Mouse (Mus musculus) CD4-positive helper T cell, adult 2 months (primary cell): ENCODE measurements around the gene St6galnac3.

Experiments used
- DNase-seq: peaks from one replicate; pipeline ENCODE4 v3.0.0-alpha.2; 2012; ENCODE audit warnings: low read depth, missing footprints, low spot score

St6galnac3 gene

GRCm38 (mm10) chr3:153516848-153517247, 208.1 kb downstream of the St6galnac3 start:
- no peak for DNase-seq

GRCm38 (mm10) chr3:153513501-153514060, 211.4 kb downstream of the St6galnac3 start:
- no peak for DNase-seq

DNA sequence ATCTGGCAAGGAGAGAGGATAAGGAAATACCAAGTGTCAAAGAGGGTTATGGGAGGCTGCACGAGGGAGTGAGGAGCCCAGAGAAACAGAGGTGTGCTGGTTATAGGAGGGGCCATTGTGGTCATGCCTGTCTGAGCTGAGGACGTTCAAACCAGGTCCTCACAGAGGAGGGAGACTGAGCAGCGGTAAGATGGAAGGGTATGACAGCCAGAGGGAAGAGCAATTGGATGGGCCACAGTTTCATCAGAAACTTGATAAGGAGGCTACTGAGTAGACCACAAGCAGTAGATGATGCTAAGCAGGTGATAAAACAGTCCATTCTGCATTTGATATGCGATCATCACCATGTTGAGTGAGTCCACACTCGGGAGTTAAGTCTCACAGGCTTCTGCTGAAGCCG, 212.4 kb downstream of the St6galnac3 start:
- DNase-seq = no peak

GRCm38 (mm10) chr3:153511151-153511580, 213.8 kb downstream of the St6galnac3 start:
- no peak for DNase-seq

DNA sequence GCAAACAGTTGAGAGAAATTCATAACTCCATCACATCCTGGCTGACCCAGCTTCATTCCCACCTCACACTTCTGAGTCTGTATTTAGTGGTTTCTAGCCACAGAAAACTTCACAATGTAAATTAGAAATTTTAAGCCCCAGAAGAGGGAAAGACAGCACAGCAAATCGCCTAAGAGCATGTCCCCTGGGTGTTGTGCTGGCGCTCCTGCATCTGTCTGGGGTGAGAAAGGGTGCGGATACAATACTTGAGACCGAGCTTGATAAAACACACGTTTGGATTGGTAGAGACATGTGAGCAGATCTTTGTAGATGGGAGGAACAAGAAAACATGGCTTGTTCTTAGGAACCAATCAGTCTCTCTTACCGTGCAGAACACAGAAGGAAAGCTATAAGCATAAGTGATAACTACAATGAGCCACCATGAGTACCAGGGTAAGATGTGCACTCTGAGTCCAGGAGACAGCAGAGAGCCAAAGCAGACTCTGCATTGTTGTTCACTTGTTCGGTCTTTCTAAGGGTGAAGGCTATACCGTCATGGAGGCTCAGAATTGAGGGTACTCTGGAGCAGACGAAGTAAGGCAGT, 214.8 kb downstream of the St6galnac3 start:
- DNase-seq = no peak

DNA sequence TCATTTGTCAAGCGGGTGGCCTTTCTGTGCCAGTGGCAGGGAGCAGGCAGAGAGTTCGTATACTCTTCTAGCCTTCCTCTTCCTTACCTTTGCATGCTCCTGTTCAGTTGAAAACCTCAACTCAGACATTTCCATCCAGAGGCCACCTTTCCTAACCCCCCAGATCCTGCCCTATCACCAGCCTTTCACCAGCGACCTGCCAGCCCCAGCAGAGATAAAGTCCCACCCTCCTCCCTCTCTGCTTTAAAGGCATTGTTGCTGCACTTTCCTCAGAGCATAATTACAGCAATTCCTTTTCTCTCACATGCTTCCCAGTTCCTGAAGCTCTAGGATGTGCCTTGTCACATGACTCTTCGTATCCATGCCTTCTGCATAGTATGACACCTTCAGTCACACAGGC, 215.3 kb downstream of the St6galnac3 start:
- DNase-seq = no peak

- no peak for DNase-seq
Observed at GRCm38 (mm10) chr3:153509029-153509428, 215.9 kb downstream of the St6galnac3 start.

DNA sequence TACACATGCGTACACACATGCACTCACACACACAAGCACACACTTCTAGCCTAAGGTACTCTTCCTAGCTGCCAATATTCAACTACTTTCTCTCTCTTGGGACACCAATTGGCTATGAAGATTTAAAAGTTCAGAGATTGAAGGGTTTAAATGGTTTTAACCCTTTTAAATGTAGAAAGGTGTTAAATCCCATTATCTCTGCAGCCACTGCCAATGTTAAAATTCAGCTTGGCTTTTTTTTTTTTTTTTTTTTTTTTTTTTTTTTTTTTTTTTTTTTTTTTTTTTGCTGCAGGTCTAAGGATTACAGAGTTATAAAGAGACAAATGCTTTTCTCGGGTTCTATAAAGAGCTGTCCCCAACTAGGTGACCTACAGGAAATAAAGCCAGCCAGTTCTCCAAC, 216.4 kb downstream of the St6galnac3 start:
- DNase-seq = no peak

- no peak for DNase-seq
Observed at GRCm38 (mm10) chr3:153507599-153507998, 217.4 kb downstream of the St6galnac3 start.

DNA sequence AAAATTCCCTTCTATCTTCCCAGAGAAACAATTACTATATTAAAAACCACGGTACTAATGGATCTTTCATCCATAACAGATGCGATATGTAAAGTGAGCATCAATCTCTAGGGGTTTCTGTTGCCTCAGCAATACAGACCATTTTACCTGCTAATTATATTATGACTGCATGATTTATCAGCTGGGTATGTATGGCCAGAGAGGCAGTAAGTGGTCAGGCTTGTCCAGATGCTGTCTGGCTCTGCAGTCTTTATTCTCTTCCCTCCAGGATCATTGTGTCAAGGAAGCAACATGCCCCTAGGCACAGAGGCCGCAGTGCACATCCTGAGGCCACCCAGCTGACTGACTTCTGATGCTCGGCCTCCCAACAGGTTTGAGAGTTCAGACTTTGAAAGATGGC, 222.5 kb downstream of the St6galnac3 start:
- DNase-seq = no peak

DNA sequence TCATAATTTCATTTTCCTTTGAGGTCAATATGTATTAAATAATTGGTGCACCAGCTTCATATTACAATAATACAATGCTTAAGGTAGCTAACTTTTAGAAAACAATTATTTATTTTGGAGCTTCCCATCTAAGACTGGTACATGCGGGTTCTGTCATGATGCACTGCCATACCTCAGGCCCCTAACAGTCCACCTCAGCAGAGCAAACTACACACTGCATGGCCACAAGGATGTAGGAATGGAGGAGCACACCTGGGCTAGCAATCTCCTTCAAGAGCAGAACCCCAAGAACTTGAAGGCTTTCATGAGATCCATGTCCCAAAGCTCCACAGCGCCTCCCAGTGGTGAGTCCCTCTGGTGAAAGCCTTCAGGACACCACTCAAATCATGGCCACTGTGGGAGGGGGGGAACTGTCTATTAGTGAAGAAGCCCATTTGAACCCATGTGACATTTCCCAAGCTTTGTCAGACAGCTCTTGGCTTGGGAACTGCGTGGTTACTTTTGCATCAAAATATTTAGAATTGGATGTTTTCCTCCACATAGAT, 223.6 kb downstream of the St6galnac3 start:
- peak; percentile 44 for DNase-seq

DNA sequence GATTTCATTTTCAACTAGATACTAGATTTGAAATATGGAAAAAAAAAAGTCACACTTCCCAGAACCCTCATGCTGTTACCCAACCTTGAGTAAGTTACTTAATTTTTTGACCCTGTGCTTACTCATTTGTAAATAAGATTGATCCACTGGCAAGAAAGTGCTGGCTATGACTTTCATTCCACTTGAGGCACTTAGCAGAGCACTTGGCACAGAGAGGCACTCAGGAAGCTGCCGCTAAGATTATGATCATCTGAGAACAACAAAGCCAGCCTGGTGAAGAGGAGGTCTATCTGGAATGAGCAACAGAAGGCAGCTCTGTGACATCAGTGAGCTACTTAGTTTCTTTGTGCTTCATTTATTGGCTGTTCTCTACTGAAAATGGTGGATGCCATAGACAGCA, 232.0 kb downstream of the St6galnac3 start:
- DNase-seq = no peak

DNA sequence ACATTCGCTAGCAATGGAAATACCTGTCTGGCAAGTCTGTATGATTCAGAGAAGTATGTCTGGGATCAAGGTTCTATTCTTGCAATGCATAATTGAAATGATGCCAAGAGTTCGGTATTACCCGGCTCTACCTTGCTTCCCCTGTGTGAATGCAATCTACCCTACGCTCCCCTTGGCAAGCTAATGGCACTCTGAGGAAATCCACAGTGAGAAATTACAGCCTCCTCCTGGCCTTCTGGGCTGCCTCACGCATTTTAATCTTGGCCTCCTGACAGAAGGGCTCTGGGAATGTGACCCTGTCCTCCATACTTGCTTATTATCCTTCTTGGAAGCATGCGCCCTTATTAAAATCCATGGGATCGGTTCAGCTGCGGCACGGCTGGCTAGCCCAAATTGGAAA, 235.3 kb downstream of the St6galnac3 start:
- no peak for DNase-seq

- DNase-seq = no peak
Observed at GRCm38 (mm10) chr3:153488931-153489330, 236.0 kb downstream of the St6galnac3 start.

DNA sequence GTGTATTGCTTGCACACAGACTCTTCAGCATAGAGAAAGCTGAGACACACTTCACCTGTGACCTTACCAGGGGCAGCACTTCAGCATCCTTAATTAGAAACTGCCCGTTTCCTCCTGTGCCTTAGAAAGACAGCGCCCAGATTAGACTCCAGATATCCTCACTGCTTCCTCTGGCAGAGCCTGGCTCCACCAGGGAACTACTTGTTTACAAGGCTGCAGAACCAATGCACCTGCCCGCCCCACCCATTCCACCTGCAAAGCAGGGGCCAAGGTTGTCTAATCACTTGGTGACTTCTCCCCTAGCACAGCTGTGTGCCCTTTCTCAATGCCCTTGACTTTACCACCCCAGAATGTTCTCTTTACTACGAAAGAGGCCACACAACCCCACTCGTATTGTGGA, 239.8 kb downstream of the St6galnac3 start:
- DNase-seq = no peak

DNA sequence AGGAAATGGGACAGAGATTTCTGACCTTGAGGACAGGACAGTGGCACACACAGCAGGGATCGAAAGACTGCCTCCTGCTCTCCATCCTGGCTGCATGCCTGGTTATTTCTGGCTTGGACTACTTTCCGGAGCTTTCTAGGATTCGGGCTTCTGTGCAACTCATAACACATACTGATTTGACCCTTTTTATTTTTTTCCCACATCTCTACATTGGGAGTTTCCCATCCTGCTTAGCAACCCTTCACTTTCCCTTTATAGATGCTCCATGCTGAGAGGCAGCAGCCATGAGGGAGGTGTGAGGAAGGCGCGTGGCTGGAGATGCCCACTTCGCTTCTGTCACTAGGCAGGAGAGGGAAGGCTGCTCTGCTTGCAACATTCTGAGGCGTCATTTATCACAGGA, 240.3 kb downstream of the St6galnac3 start:
- DNase-seq = no peak

DNA sequence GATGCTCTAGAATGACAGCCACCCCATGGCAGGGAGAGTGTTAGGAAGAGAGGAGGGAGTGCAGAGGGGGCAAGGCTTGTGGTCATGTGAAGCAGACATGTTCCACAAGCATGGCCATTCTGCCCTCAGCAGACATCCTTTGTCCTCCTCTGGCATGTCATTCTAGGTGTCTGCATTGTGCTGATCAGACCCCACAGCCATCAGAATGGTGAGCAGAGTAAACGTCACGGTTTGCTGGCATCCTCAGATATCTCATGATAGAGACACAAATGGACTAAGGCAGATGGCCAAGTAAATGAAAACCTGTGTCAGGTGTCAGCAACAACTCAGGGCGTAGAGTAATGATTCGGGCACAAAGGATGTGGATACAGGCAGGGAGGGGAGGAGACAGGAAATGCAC, 241.3 kb downstream of the St6galnac3 start:
- DNase-seq = no peak

DNA sequence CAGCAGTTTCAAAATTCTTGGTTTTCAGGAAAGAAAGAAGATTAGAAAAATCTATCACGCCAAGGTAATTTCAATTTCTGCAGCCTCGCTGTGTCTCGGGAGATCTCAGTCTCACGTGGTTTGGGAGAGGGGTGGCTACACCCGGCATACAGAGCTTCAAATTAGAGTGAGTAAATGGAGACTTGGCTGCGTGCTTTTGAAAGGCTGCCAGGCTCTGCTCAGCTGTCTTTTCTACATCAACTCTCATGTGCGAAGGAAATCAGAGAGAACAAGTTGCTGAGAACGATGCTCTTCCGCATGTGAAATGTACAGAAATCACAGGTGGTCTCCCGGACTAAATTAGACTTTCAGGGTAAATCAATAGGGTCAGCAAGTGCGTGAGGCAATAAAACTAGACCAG, 242.9 kb downstream of the St6galnac3 start:
- DNase-seq = no peak

DNA sequence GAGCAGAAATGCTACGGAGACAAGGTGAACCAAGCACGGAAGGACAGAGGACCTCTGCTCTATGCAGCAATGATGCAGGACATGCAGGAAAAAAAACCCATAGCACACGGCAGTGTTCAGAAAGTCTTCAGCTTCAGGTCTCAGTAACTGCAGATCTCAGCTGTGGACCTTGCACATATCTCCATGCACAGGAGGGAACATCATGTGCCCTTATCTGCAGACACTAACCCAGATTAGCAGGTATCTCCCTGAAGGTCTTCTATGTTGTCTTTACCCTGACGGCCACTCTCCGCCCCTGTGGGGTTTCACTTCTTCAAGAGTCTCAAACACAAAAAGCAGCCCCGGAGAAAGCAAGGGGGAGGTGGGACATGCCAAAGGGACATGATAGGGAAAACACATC, 244.0 kb downstream of the St6galnac3 start:
- no peak for DNase-seq

DNA sequence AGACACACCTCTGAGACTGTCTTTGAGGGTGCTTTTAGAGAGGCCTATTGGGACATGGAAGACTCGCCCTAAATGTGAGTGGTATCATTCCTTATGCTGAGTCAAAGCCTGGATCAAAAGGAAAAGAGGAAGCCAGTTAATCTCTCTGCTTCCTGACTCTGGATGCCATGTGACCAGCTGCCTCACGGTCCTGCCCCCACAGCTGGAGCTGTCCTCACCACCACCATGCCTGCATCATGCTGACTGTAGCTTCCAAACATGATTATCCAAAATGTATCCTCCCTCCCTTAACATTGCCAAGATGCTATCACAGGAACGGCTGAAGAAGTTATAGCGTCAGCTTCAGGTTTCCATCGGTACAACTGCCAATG, 244.4 kb downstream of the St6galnac3 start:
- no peak for DNase-seq

DNA sequence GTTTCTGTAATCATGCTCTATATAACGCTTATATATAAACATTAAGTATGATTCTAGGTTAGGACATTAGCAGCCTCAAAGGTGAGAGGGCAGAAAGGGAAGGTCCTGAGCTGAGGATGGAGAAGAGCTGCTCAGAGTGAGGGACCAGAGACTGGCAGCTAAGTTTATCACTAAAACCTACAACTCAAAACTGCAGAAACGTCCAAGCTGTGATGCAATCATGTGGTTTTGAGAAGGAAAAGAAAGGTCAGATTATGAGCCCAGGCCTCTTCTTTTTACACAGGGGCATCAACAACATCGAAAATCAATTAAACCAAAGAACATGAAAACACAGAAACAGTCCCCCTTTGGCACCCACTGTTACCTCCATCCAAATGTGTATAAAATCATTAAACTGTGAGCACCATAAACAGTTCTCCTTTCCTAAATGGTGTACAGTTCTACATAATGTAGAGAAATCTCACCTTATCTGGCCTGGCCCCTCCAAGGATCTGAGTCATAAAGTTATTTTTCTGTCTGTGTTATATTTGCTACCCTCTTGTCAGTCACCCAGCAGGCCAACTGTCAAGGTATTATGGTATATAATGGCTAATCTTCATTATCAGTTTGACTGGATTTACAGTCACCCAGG, 244.9 kb downstream of the St6galnac3 start:
- DNase-seq = no peak

DNA sequence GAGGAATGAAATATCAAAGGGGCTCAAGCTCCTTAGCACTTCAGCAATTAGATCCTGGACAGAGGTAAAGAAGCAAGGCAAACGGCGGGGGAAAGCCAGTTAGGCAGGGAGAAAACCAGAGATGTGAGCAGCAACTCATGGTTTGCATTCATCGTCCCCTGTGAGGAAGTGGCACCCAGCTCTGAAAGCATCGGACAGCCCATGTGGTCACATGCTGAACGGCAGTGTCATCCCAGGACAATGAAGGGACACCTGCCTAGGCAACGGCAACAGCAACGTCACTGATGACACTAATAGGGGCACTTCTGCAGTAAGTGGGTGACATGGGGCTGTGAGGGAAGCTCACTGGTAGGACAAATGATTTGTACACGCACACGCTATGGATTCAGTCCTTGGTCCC, 249.1 kb downstream of the St6galnac3 start:
- DNase-seq = no peak

- DNase-seq = no peak
Observed at GRCm38 (mm10) chr3:153475461-153475860, 249.5 kb downstream of the St6galnac3 start.
